Mouse (Mus musculus) kidney, adult 18-20 months (tissue): ENCODE measurements around the gene Glis2.

ENCODE experiments used
- DNase-seq: peaks from one replicate; pipeline ENCODE4 v3.0.0; 2021

Glis2 gene

DNA sequence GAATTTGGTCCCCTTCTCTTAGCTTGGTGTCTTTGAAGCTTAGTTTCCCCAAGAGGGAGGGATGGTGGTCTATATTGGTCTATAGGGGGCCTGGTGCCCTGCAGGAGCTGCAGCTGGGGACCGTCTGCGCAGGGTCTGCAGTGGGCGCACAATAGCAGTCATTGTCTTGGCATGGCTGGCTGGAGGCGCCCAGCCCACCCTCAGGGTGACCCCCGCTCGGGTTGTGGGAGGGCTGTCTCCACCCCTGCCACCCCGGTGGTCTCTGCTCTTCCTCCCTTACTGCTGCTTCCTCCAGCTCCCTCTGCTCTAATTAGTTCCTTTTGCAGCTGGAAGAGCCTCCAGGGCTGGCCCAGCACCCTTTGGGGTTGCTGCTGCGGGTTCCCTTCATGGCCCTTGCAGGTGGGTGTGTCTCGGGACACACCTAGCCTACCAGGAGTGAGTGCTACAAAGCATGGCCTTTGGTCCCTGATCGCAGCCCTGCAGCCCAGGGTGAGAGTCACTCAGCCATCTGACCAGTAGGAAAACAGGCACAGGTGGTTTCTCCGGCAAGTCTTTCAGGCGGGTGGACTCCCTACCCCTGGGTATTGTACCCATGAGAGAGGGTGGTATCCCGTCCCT is 11.1 kb downstream of the Glis2 start:
- DNase-seq, result peak; percentile 41

DNA sequence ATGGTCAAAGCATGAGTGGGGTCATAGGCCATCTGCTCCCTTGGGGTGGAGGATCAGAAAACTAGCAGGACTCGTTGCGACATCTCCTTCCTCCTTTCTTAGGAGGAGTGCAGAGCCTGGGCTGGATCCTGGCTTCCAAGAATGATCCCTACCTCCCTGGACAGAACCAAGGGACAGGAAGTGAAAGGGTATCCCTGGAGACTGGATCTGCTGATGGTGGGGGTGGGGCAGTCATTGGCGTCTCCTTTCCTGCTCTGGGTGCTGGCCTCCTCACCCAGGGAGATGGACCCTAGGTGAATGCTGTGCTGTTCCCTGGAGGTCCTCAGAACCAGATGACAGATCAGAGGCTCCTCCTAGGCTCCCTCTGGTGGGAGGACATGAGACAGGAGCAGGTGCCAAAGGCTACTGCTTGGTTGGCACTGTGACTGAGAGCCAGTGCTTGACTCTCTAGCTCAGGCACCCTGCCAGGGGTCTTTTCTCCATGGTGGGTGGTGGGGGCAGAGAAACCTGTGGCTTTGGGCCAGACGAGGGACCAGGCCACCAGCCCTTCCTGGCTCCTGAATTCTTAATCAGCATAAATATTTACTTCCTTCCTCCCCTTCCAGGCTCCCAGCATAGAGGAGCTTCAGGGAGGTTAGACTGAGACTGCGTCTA is 12.0 kb downstream of the Glis2 start:
- DNase-seq, result peak; percentile 78

DNA sequence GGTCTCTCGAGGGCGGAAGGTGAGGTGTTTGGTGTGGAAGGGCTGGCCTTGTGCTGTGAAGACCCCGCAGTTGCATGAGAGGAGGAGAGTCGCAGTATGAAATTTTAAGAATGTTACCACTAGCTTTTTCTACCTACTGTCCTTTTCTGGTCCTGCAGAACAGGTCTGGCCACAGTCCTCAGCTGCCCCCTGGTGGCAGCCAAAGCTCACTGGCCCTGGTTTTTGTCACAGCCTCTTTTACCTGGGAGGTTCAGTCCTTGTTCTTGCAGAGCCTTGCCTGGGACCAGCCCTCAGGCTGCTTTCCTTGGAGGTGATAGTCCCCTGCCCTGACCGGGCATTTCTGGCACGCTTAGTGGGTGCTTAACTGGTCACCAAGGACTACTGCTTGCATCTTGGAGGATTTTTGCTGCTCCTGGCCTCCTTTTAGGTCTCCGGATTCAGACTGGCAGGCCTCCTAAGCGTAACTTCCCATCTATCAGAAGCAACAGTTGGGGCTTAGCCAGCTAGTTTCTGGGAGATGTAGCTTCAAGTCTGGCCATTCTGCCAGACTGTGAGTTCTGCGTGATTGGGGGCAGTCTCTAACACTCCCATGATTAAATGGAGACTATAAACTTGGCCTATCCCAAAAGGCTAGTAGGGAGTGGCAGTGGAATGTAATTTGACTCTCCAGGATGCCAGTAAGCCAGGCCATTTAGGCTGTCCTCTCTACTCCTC is 13.5 kb downstream of the Glis2 start:
- peak; percentile 88 for DNase-seq

DNA sequence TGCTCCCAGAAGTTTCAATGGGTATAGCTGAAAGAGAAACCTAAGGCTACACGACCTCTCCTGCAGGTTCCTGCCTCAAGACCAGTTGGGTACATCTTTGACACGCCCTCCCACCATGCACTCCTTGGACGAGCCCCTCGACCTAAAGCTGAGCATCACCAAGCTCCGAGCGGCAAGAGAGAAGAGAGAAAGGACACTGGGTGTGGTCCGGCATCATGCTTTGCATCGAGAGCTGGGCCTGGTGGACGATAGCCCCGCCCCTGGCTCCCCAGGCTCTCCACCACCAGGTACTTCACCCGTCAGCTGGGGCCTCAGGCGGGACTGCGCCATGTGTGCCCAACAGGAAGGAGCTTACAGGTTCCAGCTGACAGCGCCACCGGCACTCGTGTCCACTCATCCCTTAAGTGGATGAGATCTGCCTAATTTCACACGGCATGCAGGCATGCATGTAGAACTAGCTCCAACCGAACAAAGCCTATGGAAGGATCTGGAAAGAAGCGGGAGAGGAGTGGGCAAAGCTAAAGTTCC is 14.1 kb downstream of the Glis2 start:
- no peak for DNase-seq

DNA sequence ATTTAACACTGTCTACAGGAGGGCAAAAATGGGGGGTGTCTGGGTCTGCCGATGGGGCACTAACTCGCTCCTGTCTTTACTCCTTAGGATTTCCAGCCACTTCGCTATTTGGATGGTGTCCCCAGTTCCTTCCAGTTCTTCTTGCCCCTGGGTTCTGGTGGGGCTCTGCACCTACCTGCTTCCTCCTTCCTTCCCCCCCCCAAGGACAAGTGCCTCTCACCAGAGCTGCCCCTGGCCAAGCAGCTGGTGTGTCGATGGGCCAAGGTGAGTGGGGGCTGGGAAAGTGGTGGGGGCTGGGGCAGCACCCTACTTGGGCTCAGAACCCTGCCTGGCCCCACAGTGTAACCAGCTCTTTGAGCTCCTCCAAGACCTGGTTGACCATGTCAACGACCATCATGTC is 16.7 kb downstream of the Glis2 start:
- no peak for DNase-seq

DNA sequence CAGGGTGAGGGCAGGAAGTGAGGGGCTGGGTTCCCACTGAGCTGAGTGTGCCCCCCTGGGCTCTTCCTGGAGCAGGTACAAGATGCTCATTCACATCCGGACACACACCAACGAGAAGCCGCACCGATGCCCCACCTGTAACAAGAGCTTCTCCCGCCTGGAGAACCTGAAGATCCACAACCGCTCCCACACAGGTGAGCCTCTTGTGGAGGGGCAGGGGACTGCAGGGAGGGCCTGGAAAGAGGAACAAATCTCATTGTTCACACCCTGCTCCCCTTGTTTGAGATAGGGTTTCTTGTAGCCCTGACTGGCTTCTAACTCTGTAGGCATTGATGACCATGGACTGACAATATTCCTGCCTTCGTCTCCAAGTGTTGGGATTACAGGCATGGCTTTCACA is 17.2 kb downstream of the Glis2 start:
- DNase-seq, result no peak

DNA sequence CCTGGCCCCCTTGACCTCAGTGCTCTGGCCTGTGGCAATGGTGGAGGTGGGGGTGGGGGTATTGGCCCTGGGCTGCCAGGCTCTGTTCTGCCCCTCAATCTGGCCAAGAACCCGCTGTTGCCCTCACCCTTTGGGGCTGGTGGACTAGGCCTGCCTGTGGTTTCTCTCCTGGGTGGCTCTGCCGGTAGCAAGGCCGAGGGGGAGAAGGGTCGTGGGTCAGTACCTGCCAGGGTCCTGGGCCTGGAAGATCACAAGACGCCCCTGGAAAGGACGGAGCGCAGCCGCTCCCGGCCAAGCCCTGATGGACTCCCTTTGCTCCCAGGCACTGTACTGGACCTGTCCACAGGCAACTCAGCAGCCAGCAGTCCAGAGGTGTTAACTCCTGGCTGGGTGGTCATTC is 19.2 kb downstream of the Glis2 start:
- no peak for DNase-seq

DNA sequence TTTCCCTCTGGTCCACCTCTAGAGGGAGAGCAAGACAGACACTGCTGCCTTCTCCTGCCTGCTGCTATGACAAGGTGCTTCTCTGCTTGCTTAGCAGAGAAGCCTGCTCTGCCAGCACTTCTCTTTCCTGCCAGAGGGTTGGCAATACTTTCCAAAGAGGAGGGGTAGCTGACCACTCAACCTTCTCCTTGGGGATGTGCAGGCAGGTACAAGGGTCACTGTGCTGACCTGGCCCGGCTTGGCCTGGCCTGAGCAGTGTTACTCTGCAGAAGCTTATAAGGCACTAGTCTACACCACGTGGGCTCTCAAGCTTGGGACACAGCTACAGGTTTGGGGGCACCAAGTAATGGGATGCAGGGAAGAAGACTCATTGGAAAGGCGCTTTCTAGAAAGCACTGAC is 20.1 kb downstream of the Glis2 start:
- DNase-seq, result peak; percentile 72

DNA sequence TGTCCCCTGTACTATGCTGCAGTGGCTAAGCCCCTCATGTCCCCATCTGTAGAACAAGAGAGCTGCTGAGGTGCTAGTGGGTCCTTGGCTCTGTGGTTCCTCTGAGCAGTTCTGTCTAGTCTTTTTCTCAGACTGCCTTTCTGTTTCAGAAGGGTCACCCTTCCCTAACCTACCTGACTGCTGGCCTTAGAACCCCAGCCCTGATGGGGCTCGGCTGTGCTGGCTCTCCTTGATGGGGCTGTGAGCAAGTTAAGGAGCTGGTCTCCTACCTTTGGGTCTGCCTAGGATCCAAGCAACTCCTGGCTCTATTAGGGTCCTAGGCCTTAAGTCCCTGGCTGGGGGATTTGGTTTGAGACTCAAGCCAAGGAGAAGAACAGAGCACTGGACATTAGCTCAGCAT is 20.8 kb downstream of the Glis2 start:
- no peak for DNase-seq

DNA sequence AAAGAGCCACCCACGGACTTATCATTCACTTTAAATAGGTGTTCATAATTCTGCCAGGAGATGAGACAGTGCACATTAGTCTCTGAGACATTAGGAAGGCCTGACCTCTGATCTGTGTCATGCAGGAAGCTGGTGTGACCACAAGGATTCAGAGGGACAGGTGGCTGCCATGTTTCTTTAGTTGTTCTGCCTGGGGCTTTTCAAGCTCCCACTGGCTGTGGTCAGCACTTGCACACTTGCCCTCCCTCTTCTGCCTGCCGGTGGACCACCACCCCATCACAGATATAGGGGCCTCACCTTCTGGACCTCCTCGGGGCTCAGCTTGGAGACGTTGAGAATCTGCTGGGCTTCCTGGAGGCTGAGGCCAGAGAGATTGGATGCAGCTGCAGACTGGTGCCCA is 22.3 kb downstream of the Glis2 start:
- no peak for DNase-seq

DNA sequence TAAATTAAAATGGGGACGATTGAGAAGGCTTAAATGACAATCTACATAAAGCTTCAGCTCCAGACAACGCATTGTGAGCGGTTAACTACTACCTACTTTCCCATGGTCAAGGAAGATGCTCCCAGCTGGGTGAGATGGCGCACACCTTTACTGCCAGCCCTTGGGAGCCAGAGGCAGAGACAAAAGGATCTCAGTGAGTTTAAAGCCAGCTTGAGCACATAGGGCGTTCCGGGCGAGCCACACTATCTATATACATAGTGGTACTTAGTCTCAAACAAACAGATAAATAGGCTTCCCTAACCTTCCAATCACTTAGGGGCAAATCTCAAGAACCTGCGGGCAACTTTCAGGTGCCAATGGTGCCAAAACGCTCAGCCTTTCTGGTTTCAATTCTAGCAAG is 29.6 kb downstream of the Glis2 start:
- no peak for DNase-seq

DNA sequence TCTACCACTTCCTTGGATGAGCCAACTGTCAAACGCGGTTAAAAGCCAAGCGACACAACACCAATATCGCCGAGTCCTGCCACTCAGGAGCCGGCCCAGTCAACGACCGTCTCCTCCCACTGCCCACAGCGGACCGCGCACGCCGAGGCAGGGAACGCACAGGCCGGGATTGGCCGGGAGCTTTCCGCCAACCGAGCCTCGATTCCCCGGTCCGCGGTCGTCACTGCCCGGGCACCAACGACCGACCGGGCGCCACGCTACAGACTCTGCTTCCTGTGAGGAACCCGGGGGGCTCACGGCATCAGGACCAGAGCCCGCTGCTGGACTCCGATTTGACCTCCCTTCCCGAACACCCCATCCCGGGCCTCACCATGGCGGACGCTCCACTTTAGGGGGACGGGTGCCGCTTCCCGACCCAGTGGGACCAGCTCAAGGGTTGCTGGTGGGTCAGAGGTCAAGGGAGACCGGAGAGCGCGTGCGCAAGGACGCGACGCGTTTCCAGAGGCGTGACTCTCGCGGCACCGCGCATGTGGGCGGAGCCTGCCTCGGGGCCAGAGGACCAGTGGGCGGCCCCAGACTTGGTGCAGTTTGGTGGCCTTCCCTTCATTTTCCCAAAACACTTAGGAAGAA is 30.1 kb downstream of the Glis2 start, which contains the start of gene Pam16:
Pam16 (minus strand) TSS at position 508 of the 630 bp plus-strand sequence.
- DNase-seq, result peak; percentile 93

DNA sequence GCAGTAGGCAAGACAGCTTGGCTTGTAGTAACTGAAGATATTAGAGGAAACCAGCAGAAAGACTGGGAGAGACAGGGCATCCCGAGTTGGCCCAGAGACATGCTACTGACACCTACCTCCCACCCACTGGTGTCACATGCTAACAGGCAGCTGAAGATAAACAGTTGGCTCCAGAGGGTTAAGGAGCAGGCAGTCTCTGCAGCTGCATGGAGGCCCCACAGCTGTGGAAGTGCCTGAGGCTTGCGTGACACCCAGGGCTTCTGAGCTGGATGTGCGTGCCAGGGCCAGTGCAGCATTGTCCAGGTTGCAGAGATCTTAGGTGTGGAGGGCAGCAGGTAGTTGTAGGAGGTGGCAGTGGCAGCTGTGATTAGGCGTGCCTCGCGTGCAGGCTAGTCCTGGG is 32.6 kb downstream of the Glis2 start:
- no peak for DNase-seq

DNA sequence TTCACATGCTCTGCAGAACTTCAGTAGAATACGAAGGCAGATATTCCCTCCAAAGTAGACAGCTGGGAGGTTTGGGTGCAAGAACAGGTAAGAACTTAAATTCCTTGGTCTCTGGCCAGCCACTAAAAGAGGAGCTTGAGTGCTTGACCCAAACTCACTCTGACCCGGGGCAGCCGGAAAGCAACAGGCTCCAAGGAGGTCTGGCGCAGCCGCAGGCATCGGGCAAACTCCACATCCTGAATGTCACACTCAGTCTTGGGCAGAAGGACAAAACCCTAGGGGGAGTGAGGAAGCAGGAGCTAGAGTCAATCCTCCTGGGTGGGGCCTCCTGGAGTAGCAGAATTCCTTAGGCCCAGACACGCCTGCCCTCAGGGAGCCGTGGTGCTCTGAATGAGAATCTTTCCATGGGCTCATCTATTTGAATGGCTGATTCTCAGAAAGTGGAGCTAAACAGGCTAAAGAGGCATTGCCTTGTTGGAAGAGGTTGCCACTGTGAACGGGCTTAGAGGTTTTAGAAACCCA is 34.4 kb downstream of the Glis2 start:
- DNase-seq, result no peak

DNA sequence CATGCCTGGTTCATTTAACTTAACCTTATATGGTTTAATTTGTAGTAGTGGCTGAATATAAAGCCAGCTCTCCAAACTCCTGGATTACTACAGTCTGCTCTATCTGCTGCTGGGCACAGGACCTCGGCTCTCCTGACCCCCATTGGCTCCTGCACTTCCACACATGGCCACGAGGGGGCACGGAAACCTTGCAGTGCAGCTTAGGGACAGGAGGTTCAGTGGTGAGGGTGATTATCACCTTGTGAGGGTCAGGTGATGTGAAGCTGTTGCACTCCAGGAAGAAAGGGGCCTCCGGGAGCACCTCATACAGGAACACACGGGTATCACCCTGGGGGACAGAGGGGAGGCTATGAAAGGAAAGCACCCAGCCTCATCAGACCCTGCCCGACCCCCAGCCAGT is 35.4 kb downstream of the Glis2 start:
- DNase-seq, result peak; percentile 90

DNA sequence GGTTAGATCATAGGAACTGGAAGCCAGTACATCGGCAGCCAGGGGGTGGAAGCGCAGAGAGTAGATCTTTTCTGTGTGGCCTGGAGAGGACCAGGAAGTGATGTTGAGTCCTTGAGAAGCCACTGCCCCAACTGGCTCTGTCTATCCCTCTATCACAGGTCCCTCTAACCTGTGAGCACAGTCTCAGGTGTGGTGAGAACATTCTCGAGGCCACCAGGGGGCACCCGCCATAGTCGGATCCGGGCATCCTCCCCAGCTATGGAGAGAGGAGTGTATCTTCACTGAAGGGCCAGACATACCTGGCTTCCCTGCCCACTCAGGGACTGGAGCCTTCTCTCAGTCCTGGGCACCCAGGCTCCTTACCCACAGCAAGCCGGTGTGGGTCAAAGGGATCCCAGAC is 37.5 kb downstream of the Glis2 start:
- peak; percentile 75 for DNase-seq

DNA sequence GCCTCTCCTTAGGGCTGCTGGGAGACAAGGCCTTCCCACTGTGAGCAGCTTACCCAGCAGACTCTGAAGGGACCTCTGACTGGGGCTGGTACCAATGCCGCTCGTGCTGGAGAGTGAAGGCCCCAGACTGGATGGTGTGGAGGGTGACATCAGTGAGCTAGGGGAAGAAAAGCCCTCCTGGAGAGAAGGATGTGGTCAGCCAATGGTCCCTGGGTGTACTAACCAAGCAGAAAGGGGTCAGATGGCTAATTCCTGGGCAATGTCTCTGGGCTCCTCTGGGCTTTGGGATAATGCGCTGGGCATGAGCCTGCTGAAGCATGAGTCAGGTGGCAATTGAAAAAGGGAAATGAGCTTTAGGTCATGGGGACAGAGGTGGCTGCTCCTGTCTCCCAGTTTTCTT is 39.1 kb downstream of the Glis2 start:
- DNase-seq, result no peak

DNA sequence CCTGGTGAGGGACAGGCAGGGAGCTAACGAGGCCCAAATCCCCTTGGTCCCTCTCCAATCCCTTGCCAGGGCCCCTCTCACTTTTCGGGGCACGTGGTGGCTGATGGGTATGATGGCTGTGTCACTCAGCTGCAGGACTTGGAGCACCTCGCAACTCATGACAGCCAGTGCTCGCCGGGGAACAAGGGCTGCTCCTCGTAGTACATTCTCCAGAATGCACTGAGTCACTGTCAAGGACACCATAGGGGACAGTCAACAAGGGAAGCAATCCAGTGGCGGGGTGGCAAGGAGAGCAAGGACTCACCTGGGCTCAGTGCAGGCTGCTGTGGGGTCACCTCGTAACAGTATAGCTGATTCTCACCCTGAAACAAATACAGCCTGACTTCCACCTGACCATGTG is 40.2 kb downstream of the Glis2 start:
- DNase-seq, result no peak

DNA sequence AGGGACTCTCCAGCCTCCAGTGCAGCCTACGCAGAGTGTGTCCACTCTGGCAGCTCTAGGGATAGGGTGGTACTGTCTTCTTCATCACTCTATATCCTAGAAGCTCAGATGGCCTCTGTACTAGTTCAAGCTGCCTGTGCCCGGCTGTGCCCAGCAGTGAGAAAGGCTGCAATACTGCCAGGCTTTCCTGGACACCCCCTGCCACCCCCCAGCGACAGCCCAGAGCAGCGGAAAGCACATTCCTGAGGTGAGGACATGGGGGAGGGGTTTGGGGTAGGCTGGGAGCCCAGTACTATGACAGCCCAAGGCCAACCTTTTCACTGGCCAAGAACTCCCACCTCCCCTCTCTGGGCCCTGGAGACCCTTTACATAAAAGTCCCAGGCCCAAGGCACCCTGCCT is 41.2 kb downstream of the Glis2 start:
- DNase-seq, result no peak

DNA sequence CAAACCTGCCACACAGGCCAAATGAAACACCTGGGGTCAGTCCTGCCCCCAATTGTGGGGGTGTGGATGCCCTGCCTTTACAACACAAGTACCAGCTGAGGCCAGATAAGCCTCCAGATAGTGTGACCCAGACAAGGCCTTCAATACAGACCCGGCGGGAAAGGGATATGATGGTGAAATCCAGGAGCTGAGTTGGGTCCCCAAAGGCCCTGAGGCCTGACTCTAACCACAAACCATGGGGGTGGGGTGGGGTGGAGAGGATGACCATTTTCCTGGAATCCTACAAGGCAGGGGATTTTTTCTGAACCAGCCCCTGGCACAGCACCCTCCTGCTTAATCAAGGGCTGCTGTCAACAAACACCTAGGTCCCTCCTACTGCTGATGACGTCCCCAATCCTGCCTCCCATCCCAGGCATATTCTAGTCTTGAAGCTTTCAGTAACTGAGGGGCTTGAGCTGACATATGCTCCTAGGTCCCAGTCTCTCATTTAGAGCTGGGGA is 44.4 kb downstream of the Glis2 start:
- no peak for DNase-seq

DNA sequence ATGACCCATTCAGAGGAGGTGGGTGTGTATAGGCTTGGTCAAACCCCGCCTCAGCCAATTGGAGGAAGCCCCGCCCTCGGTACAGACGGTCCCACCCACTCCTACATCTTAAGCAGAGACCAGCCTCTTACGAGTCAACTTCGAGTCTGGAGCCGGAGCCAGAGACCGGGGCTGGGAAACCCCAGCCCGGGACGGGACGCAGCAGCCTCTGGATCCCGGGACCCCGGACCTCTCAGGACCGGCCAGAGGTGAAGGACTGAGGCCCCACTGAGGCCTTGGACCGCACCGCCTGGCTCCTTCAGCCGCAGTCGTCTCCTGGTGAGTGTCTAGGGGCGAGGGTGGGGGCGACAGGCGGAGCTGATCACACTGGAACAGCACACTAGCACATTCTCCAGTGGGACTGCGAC is 45.3 kb downstream of the Glis2 start, which contains the start of the genes Vasn and Dnaja3:
Vasn (plus strand) TSS at position 111 of the 407 bp plus-strand sequence.
Dnaja3 (plus strand) TSS at position 159 of the 407 bp plus-strand sequence.
- DNase-seq, result peak; percentile 93

DNA sequence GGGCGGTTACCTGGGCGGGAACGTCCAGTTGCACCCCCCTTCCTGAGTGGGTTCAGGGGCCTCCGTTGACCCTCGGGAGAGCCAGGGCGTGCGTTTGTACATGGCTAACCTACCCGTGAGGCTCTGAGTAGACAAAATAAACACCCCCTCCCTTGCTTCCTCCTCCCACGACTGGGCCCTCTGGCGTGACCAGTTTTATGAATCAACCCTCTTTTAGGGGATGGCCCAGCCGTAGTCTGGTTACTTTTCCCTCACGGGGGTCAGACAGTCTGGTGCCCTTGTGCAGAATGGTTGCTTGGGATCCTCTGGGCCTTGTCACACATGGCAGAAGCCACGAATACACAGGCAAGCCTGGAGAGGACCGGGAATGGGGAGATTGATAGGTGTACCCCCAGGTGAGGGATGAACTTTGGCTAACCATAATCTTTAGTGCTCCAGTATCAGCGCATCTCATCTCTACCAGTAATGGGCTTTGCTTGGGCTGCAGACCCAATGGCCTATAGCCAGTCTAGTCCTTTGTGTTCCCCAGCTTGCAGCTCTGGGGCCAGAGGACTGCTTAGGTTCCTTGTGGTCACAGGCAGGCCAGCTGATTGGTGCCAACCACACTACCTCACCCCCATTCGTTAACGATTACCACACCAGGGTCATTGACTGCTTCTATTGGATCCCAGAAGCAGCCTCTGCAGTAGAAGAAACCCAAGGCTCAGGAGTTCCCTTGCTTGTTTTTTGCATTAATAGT is 45.9 kb downstream of the Glis2 start:
- DNase-seq, result peak; percentile 82
